Mouse (Mus musculus) heart, postnatal 25 days (tissue): Measurements from ENCODE around the gene Ciapin1. TPM values are rescaled to one million over a fixed set of nuclear protein-coding genes. Genes with fewer than 3 reads are reported as not detected.
"Not testable (repeated sequence)": the region's sequence is repeated elsewhere in the genome, so short reads cannot be mapped to it uniquely, and the experiment has no call there.

Experiments
- DNase-seq: peaks from one replicate; pipeline ENCODE4 v3.0.0; 2022; ENCODE audit warnings: low spot score
- intact Hi-C: fragments of 180-260 bp; cut with DNase I; formaldehyde crosslinking; loops from one replicate; pipeline ENCODE4 v1.15.1; 2025
- total RNA-seq, 2 experiments: library from RNA; stranded (reverse); gene quantifications; 2 replicates each; pipeline ENCODE4 v1.2.3; 2021

Gene Ciapin1
- total RNA-seq, 2 experiments from 2014 or later = 73.7 to 80.1 TPM

GRCm38 (mm10) chr8:94861352-94861910 is 23.3 kb upstream of the Ciapin1 start:
- DNase-seq = no peak
- intact Hi-C loops = no loop called here

- peak; percentile 66 for DNase-seq
- intact Hi-C loops = no loop called here
Measured at GRCm38 (mm10) chr8:94857346-94858173, 19.4 kb upstream of the Ciapin1 start, which contains the start of gene Polr2c. Gene Polr2c, plus strand, starts transcription at chr8:94857450.

GRCm38 (mm10) chr8:94857011-94857345 is 18.8 kb upstream of the Ciapin1 start:
- DNase-seq = no peak
- intact Hi-C loops = no loop called here

- intact Hi-C loops, DNase-seq: not testable (repeated sequence)
Measured at GRCm38 (mm10) chr8:94854761-94855160, 16.6 kb upstream of the Ciapin1 start.

- intact Hi-C loops = no loop called here
- DNase-seq = no peak
Measured at GRCm38 (mm10) chr8:94850049-94850448, 11.9 kb upstream of the Ciapin1 start.

GRCm38 (mm10) chr8:94841183-94841582 is 3.0 kb upstream of the Ciapin1 start:
- intact Hi-C loops = no loop called here
- no peak for DNase-seq

- intact Hi-C loops = no loop called here
- DNase-seq = peak; percentile 63
Measured at GRCm38 (mm10) chr8:94838600-94838999, 442 bp upstream of the Ciapin1 start.

- intact Hi-C loops = no loop called here
- no peak for DNase-seq
Measured at GRCm38 (mm10) chr8:94836456-94837240, 1.5 kb downstream of the Ciapin1 start.

- intact Hi-C loops = not testable (repeated sequence)
Measured at GRCm38 (mm10) chr8:94835751-94836150, 2.4 kb downstream of the Ciapin1 start.

GRCm38 (mm10) chr8:94833901-94834405 is 4.2 kb downstream of the Ciapin1 start:
- intact Hi-C loops, DNase-seq: not testable (repeated sequence)

More at GRCm38 (mm10) chr8:94835751-94836150, 2.4 kb downstream of the Ciapin1 start:
- not testable (repeated sequence) for DNase-seq

- intact Hi-C loops = no loop called here
- no peak for DNase-seq
Measured at GRCm38 (mm10) chr8:94828284-94828683, 9.9 kb downstream of the Ciapin1 start.

GRCm38 (mm10) chr8:94826210-94826609 is 11.9 kb downstream of the Ciapin1 start:
- intact Hi-C loops = no loop called here
- DNase-seq = no peak

GRCm38 (mm10) chr8:94825170-94825569 is 13.0 kb downstream of the Ciapin1 start:
- intact Hi-C loops = no loop called here
- no peak for DNase-seq

GRCm38 (mm10) chr8:94822637-94823560 is 15.3 kb downstream of the Ciapin1 start:
- intact Hi-C loops = loop anchor here (2.0 kb wide), 1 partner anchor 86 kb away; no protein-coding TSS in a partner anchor
- no peak for DNase-seq

- intact Hi-C loops = no loop called here
- no peak for DNase-seq
Measured at GRCm38 (mm10) chr8:94821381-94821780, 16.8 kb downstream of the Ciapin1 start.

GRCm38 (mm10) chr8:94820553-94820952 is 17.6 kb downstream of the Ciapin1 start:
- no peak for DNase-seq
- intact Hi-C loops = no loop called here

GRCm38 (mm10) chr8:94819671-94820179 is 18.4 kb downstream of the Ciapin1 start:
- DNase-seq = no peak
- intact Hi-C loops = no loop called here

- intact Hi-C loops = no loop called here
- DNase-seq = no peak
Measured at GRCm38 (mm10) chr8:94817933-94818332, 20.2 kb downstream of the Ciapin1 start.

- no peak for DNase-seq
- intact Hi-C loops = loop anchor here (2.0 to 5.0 kb wide), 3 partner anchors 94 to 287 kb away; partner anchors contain the start of genes Fam192a and Rspry1
Measured at GRCm38 (mm10) chr8:94814556-94814955, 23.6 kb downstream of the Ciapin1 start.
